Mouse (Mus musculus): ENCODE data around the gene Atxn2. TPM values are rescaled to one million over a fixed set of nuclear protein-coding genes. Genes with fewer than 3 reads are reported as not detected.

Atxn2 gene
- polyA plus RNA-seq, 1 experiment from 2014 or later: 75.2 TPM

GRCm38 (mm10) chr5:121834991-121835747 is 124.0 kb downstream of the Atxn2 start:
- peaks cover 11% of the 10 kb centered on the region for H3K4me1 ChIP-seq (replicated peaks; ENCODE audit: control insufficient read depth, insufficient read depth, low read length)
- peaks cover 28% of the 10 kb centered on the region for H3K27me3 ChIP-seq (ENCODE audit: control insufficient read depth, insufficient read depth, low read length)
- no peak overlapping the region for H3K27ac ChIP-seq (ENCODE audit: low read depth, low read length)
- WGBS: 43% methylated on average over 12 of the region's 12 CpGs
- H3K9ac ChIP-seq (ENCODE audit: low read depth, low read length): no peak overlapping the region; the same call in 1 of the 2 replicates
- H3K4me2 ChIP-seq (replicated peaks; ENCODE audit: low read depth, low read length): peak overlapping the region; percentile 96
- no peaks in the 10 kb centered on the region for H3K36me3 ChIP-seq (ENCODE audit: control insufficient read depth, insufficient read depth, low read length)
- ATAC-seq (ENCODE audit: low FRiP score) (no peak), DNase-seq (ENCODE audit: low spot score) (no peak)
- H3K4me3 ChIP-seq (ENCODE audit: low read depth, low read length): peak overlapping the region; percentile 70
- no peaks in the 10 kb centered on the region for H3K9me3 ChIP-seq (ENCODE audit: control insufficient read depth, low read length)

- H3K4me3 ChIP-seq (ENCODE audit: low read depth, low read length): peak overlapping the region; percentile 70
- H3K27ac ChIP-seq (ENCODE audit: low read depth, low read length): peak overlapping the region; percentile 68
- H3K4me2 ChIP-seq (replicated peaks; ENCODE audit: low read depth, low read length): peak overlapping the region; percentile 96
- H3K9ac ChIP-seq (ENCODE audit: low read depth, low read length): peak overlapping the region; percentile 72
- peaks cover 26% of the 10 kb centered on the region for H3K27me3 ChIP-seq (ENCODE audit: control insufficient read depth, insufficient read depth, low read length)
- DNase-seq (ENCODE audit: low spot score): peak; percentile 45
- peaks cover 11% of the 10 kb centered on the region for H3K4me1 ChIP-seq (replicated peaks; ENCODE audit: control insufficient read depth, insufficient read depth, low read length)
- no peaks in the 10 kb centered on the region for H3K36me3 ChIP-seq (ENCODE audit: control insufficient read depth, insufficient read depth, low read length)
- ATAC-seq (ENCODE audit: low FRiP score): peak; percentile 28; the same call in 1 of the 2 replicates
- WGBS: under 1% methylated on average over 40 of the region's 51 CpGs
- no peaks in the 10 kb centered on the region for H3K9me3 ChIP-seq (ENCODE audit: control insufficient read depth, low read length)
Observed at GRCm38 (mm10) chr5:121835949-121836691, 125.0 kb downstream of the Atxn2 start.

GRCm38 (mm10) chr5:121836692-121837415 is 125.7 kb downstream of the Atxn2 start:
- DNase-seq (ENCODE audit: low spot score): peak; percentile 91
- peak overlapping the region; percentile 68 for H3K27ac ChIP-seq (ENCODE audit: low read depth, low read length)
- WGBS: under 1% methylated on average over 58 of the region's 77 CpGs
- H3K4me3 ChIP-seq (ENCODE audit: low read depth, low read length): peak overlapping the region; percentile 70
- peak overlapping the region; percentile 96 for H3K4me2 ChIP-seq (replicated peaks; ENCODE audit: low read depth, low read length)
- H3K9me3 ChIP-seq (ENCODE audit: control insufficient read depth, low read length): no peaks in the 10 kb centered on the region
- H3K27me3 ChIP-seq (ENCODE audit: control insufficient read depth, insufficient read depth, low read length): peaks cover 29% of the 10 kb centered on the region
- peak; percentile 73 for ATAC-seq (ENCODE audit: low FRiP score)
- peaks cover 11% of the 10 kb centered on the region for H3K4me1 ChIP-seq (replicated peaks; ENCODE audit: control insufficient read depth, insufficient read depth, low read length)
- no peaks in the 10 kb centered on the region for H3K36me3 ChIP-seq (ENCODE audit: control insufficient read depth, insufficient read depth, low read length)
- peak overlapping the region; percentile 72 for H3K9ac ChIP-seq (ENCODE audit: low read depth, low read length)

- Histone ChIP-seq H3K9me3 (ENCODE audit: control insufficient read depth, low read length) (no peaks in the 10 kb centered on the region), H3K4me3 (ENCODE audit: low read depth, low read length) (peak within 1 kb of the TSS; percentile 70), H3K9ac (ENCODE audit: low read depth, low read length) (peak within 1 kb of the TSS; percentile 72), H3K36me3 (ENCODE audit: control insufficient read depth, insufficient read depth, low read length) (no peaks in the 10 kb centered on the region), H3K27me3 (ENCODE audit: control insufficient read depth, insufficient read depth, low read length) (peaks cover 33% of the 10 kb centered on the region), H3K27ac (ENCODE audit: low read depth, low read length) (peak within 1 kb of the TSS; percentile 68), H3K4me1 (replicated peaks; ENCODE audit: control insufficient read depth, insufficient read depth, low read length) (peaks cover 11% of the 10 kb centered on the region), H3K4me2 (replicated peaks; ENCODE audit: low read depth, low read length) (peak within 1 kb of the TSS; percentile 96)
- ATAC-seq (ENCODE audit: low FRiP score) (0 out of 2 replicates have a peak, but pooled peaks have one; percentile 2), DNase-seq (ENCODE audit: low spot score) (peak; percentile 30)
- 1% methylated on average over 35 of the region's 35 CpGs for WGBS
Observed at GRCm38 (mm10) chr5:121837441-121838340, 126.6 kb downstream of the Atxn2 start, which contains the start of gene Sh2b3. Gene Sh2b3, minus strand, starts transcription at chr5:121837646.

- Histone ChIP-seq H3K9me3 (ENCODE audit: control insufficient read depth, low read length) (no peaks in the 10 kb centered on the region), H3K9ac (ENCODE audit: low read depth, low read length) (peak overlapping the region; percentile 34; the same call in 1 of the 2 replicates), H3K27me3 (ENCODE audit: control insufficient read depth, insufficient read depth, low read length) (peaks cover 39% of the 10 kb centered on the region), H3K4me2 (replicated peaks; ENCODE audit: low read depth, low read length) (peak overlapping the region; percentile 58), H3K4me1 (replicated peaks; ENCODE audit: control insufficient read depth, insufficient read depth, low read length) (peaks cover 11% of the 10 kb centered on the region), H3K36me3 (ENCODE audit: control insufficient read depth, insufficient read depth, low read length) (no peaks in the 10 kb centered on the region), H3K4me3 (ENCODE audit: low read depth, low read length) (peak overlapping the region; percentile 30), H3K27ac (ENCODE audit: low read depth, low read length) (no peak overlapping the region)
- DNase-seq (ENCODE audit: low spot score): peak; percentile 48
- no peak for ATAC-seq (ENCODE audit: low FRiP score)
- WGBS: 1% methylated on average over 46 of the region's 46 CpGs
Observed at GRCm38 (mm10) chr5:121838341-121839127, 127.4 kb downstream of the Atxn2 start.

GRCm38 (mm10) chr5:121839128-121839473 is 128.0 kb downstream of the Atxn2 start:
- peaks cover 9% of the 10 kb centered on the region for H3K4me1 ChIP-seq (replicated peaks; ENCODE audit: control insufficient read depth, insufficient read depth, low read length)
- 25% methylated on average over 7 of the region's 7 CpGs for WGBS
- no peak for ATAC-seq (ENCODE audit: low FRiP score)
- H3K36me3 ChIP-seq (ENCODE audit: control insufficient read depth, insufficient read depth, low read length): no peaks in the 10 kb centered on the region
- H3K9me3 ChIP-seq (ENCODE audit: control insufficient read depth, low read length): no peaks in the 10 kb centered on the region
- H3K4me3 ChIP-seq (ENCODE audit: low read depth, low read length): peak overlapping the region; percentile 30
- no peak overlapping the region for H3K27ac ChIP-seq (ENCODE audit: low read depth, low read length)
- H3K4me2 ChIP-seq (replicated peaks; ENCODE audit: low read depth, low read length): peak overlapping the region; percentile 58
- DNase-seq (ENCODE audit: low spot score): no peak
- H3K27me3 ChIP-seq (ENCODE audit: control insufficient read depth, insufficient read depth, low read length): peaks cover 45% of the 10 kb centered on the region
- peak overlapping the region; percentile 34; the same call in 1 of the 2 replicates for H3K9ac ChIP-seq (ENCODE audit: low read depth, low read length)

- no peak overlapping the region for H3K4me3 ChIP-seq (ENCODE audit: low read depth, low read length)
- ATAC-seq (ENCODE audit: low FRiP score): no peak
- H3K27ac ChIP-seq (ENCODE audit: low read depth, low read length): no peak overlapping the region
- H3K4me2 ChIP-seq (replicated peaks; ENCODE audit: low read depth, low read length): no peak overlapping the region
- no peaks in the 10 kb centered on the region for H3K36me3 ChIP-seq (ENCODE audit: control insufficient read depth, insufficient read depth, low read length)
- 94% methylated on average over 9 of the region's 9 CpGs for WGBS
- no peak overlapping the region for H3K9ac ChIP-seq (ENCODE audit: low read depth, low read length)
- DNase-seq (ENCODE audit: low spot score): no peak
- no peaks in the 10 kb centered on the region for H3K9me3 ChIP-seq (ENCODE audit: control insufficient read depth, low read length)
- H3K4me1 ChIP-seq (replicated peaks; ENCODE audit: control insufficient read depth, insufficient read depth, low read length): no peaks in the 10 kb centered on the region; the same call in 1 of the 2 replicates
- peaks cover 53% of the 10 kb centered on the region for H3K27me3 ChIP-seq (ENCODE audit: control insufficient read depth, insufficient read depth, low read length)
Observed at GRCm38 (mm10) chr5:121841516-121841915, 130.4 kb downstream of the Atxn2 start.

Measured in hindbrain, embryonic 11.5 days (tissue).